Mouse (Mus musculus): ENCODE data around the gene Gtf2h2.
"Not testable (repeated sequence)": the region's sequence is repeated elsewhere in the genome, so short reads cannot be mapped to it uniquely, and the experiment has no call there.

Gene Gtf2h2

DNA sequence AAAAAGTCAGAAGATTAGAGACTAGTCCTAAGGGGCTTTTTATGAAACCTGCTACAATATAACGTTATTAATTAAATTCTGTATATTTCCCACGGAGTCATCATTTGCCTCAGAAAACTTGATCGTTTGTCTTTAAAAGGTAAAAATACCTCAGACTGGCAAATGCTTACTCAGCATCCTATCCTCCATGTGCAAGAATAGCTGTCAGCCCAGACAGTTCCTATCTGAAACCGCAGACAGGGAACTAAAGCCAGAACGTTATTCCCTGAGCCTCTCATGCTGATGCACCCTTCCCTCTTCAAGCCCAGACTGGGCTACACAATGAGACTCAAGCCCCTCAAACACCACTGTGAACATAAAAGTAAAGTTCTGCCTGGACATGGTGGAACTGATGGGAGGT is 2.0 kb downstream of the Gtf2h2 start:
- no peak for DNase-seq (ENCODE audit: inconsistent ontology term)

DNA sequence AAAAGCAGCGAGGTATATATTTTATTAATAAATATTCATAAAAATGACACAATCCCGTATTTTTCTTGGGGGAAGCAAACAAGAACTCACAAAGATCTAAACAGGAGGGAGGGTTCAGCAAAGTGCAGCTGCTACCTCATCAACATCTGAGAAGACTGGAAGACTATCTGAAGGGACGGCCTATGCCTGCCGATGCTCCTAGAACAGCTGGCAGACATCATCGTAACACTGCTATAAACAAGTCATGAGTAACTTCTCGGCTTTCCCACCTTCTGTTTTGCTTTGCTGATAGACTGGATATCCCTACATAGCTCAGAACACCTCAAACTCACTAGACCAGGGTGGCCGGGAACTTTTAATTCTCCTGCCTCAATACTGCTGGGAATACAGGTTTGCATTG is 8.8 kb downstream of the Gtf2h2 start:
- no peak for DNase-seq (ENCODE audit: inconsistent ontology term)

DNA sequence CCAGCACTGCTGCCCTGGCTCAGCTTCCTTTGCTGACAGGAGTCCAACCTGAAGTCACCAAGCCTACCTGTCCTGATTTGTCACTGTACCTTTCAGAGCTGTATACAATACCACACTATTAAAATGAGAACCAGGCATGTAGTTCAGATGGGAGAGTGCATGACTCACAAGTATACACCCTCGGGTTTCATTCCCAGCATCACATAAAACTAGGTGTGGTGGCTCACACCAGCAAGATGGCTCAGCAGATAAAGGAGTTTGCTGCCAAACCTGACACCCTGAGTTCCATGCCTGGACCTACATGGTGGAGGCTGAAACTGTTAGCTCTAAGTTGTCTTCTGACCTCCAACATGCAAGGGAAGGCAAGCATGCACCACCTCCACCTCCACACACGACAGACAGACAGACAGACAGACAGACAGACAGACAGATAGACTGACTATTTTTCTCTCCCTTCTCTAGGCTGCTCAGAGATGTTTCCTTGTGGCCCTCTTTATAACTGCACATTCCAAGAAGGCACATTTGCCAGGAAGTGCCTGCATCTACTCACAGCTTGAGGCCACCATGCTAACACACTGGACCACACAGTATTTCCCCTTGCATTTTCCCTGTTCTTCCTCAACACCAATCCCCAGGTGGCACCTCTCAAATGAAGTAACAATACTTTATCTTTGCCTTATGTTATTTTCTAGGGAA is 28.7 kb downstream of the Gtf2h2 start:
- no peak for DNase-seq (ENCODE audit: inconsistent ontology term)

DNA sequence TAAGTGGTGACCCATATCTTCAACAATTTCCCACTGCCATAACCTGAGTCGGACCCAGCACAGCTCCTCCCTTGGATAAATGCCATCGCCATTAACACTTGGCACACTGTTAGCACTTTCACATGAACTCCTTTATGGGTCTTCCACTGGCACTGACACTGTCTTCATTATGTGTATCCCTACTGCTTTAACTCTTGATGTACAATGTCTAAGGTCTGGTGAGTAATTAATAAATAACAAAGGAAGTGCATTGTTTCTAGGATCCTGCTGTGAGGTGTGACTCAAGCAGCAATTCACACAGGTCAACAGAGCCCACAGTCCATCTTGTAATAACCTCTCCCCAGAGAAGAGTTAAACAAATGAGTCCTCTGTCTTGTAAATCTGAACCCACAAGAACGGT is 31.0 kb downstream of the Gtf2h2 start:
- peak; percentile 72 for DNase-seq (ENCODE audit: inconsistent ontology term)

GRCm38 (mm10) chr13:100452415-100453127 is 39.8 kb downstream of the Gtf2h2 start, which contains the start of gene Naip1:
TSS of gene Naip1 (minus strand) at chr13:100452869.
- not testable (repeated sequence) for DNase-seq (ENCODE audit: inconsistent ontology term)

- DNase-seq (ENCODE audit: inconsistent ontology term) = no peak
These were observed 42.9 kb downstream of the Gtf2h2 start for GRCm38 (mm10) chr13:100449495-100449894.

GRCm38 (mm10) chr13:100440116-100440515 is 52.3 kb downstream of the Gtf2h2 start:
- DNase-seq (ENCODE audit: inconsistent ontology term) = no peak

DNA sequence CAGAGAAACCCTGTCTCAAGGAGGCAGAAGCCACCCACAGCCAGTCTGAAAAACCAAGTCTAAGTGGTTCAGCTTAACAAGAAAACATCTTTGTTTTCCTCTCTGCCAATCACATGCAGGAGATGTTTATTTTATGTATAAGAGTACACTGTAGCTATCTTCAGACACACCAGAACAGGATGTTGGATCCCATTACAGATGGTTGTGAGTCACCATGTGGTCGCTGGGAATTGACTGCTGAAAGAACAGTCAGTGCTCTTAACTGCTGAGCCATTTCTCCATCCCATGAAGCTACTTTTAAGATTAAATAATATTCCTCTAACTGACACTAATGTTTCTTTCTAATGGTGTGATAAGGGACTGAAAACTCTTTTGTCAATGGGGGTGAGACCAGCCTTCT is 53.7 kb downstream of the Gtf2h2 start:
- no peak for DNase-seq (ENCODE audit: inconsistent ontology term)

- no peak for DNase-seq (ENCODE audit: inconsistent ontology term)
These were observed 55.0 kb downstream of the Gtf2h2 start for GRCm38 (mm10) chr13:100437322-100437825.

DNA sequence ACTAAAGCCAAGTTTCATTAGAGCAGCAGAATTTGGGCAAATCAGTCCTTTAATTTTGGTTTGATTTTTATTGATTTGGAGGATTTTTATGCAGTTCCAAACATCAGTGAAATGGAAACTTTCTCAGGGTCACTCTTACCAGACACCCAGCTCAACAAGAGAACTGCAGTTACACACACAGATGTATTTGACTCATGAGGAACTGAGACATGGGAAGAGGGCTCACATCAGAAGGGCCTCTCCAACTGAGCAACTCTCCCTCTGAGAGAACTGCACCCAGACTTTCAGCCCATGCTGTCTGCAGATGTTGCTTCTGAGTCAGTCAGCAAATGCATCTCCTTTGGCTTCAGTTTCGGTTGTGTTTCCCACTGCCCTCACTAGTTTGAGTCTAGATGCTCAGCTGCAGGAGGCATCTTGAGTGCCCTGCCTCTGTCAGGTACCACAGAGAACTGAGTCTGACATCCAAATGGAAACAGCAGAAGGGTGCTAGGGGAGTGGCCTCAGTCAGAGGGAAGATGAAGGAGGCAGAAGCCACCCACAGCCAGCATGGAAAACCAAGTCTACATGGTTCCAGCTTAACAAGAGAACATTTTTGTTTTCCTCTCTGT is 55.7 kb downstream of the Gtf2h2 start:
- DNase-seq (ENCODE audit: inconsistent ontology term) = not testable (repeated sequence)

DNA sequence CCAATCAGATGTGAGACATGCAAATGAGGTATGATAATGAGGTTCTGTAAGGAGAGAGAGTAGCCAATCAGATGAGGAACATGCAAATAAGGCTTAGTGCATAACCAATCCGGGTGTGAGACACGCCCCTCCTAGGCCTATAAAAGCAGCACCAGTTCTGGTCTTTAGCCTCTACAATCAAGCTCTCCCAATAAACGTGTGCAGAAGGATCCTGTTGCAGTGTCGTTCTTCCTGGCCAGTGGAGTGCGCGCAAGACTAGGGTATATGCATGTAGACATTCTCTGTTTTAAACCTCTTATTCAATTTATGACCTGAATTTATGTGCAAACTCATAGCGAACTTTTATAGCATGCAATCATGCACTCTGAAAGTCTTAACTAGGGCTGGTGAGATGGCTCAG is 72.4 kb downstream of the Gtf2h2 start:
- not testable (repeated sequence) for DNase-seq (ENCODE audit: inconsistent ontology term)

- no peak for DNase-seq (ENCODE audit: inconsistent ontology term)
These were observed 78.0 kb downstream of the Gtf2h2 start for GRCm38 (mm10) chr13:100414428-100414827.
